ENCODE assay signal across 31 mouse cellular contexts in the genomic region with DNA sequence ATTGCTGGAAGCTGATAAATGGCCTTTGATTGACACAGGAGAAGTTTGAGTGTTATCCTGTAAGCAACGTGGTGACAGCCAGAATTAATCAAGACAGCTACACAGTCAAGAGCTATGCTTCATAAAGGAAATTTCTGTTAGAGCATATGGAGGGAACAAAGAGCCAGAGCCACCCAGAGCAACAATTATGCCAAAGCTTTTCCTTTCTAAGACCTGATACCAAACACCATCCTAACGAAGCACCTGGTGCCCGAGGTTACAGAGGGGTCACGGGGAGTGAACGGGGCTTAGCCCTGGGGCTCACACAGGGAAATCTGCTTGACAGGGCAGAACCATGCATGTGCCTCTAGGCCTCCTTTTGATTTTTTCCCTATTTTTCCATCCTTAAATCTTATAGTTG. TPM values are rescaled to one million over a fixed set of nuclear protein-coding genes. Genes with fewer than 3 reads are reported as not detected.
A peak's percentile ranks its signal among the peaks of the same experiment; 100 is the strongest.
DNase-seq lines count a peak whose midpoint lies in the region; ATAC-seq and TF ChIP-seq lines count a peak whose summit lies in the region.
"Had no signal": no experiment of that assay in that cellular context is flagged by ENCODE, and none has a peak within 500 bp of the region (broad histone marks: within the 10 kb centered on the region; RNA-seq: fewer than 3 reads in every experiment).

No protein-coding gene starts in this region.

- 32% methylated on average over 5 of the region's 5 CpGs for WGBS in forebrain, embryonic 10.5 days
- WGBS in forebrain, embryonic 11.5 days = 21% methylated on average over 5 of the region's 5 CpGs
- 47% methylated on average over 5 of the region's 5 CpGs for WGBS in hindbrain, embryonic 11.5 days
- 48% methylated on average over 5 of the region's 5 CpGs for WGBS in hindbrain, postnatal 0 days
- WGBS in embryonic facial prominence, embryonic 10.5 days = 47% methylated on average over 5 of the region's 5 CpGs
- WGBS in forebrain, embryonic 14.5 days = 11% methylated on average over 5 of the region's 5 CpGs

- H3K36me3 ChIP-seq in forebrain, embryonic 10.5 days (replicated peaks) = no peaks in the 10 kb centered on the region
- H3K36me3 ChIP-seq in forebrain, embryonic 11.5 days (ENCODE audit: control insufficient read depth, insufficient read depth, low read length) = no peaks in the 10 kb centered on the region
- no peaks in the 10 kb centered on the region for H3K36me3 ChIP-seq in hindbrain, embryonic 11.5 days (ENCODE audit: control insufficient read depth, insufficient read depth, low read length)
- H3K36me3 ChIP-seq in hindbrain, postnatal 0 days (ENCODE audit: insufficient read depth, low read length) = no peaks in the 10 kb centered on the region
- H3K36me3 ChIP-seq in embryonic facial prominence, embryonic 10.5 days (replicated peaks) = no peaks in the 10 kb centered on the region
- no peaks in the 10 kb centered on the region for H3K36me3 ChIP-seq in forebrain, embryonic 14.5 days (ENCODE audit: control insufficient read depth, insufficient read depth, low read length)
- H3K36me3 ChIP-seq: embryonic facial prominence, embryonic 13.5 days; hindbrain, embryonic 12.5 days; limb, embryonic 13.5 days; lung, embryonic 15.5 days; midbrain, embryonic 12.5 days; neural tube, embryonic 15.5 days had no signal

- H3K27ac ChIP-seq in forebrain, embryonic 10.5 days = peak overlapping the region; percentile 74
- H3K27ac ChIP-seq in forebrain, embryonic 11.5 days (ENCODE audit: low read depth, low read length) = no peak overlapping the region
- H3K27ac ChIP-seq in hindbrain, embryonic 11.5 days (ENCODE audit: low read depth, low read length) = no peak overlapping the region
- H3K27ac ChIP-seq in hindbrain, postnatal 0 days = no peak overlapping the region
- H3K27ac ChIP-seq in embryonic facial prominence, embryonic 10.5 days (replicated peaks) = no peak overlapping the region
- H3K27ac ChIP-seq in forebrain, embryonic 14.5 days (ENCODE audit: low read depth, low read length) = peak overlapping the region; percentile 55; the same call in 1 of the 2 replicates
- H3K27ac ChIP-seq: embryonic facial prominence, embryonic 13.5 days; heart, adult 2 months; hindbrain, embryonic 12.5 days; limb, embryonic 13.5 days; lung, embryonic 15.5 days; midbrain, embryonic 12.5 days; neural tube, embryonic 15.5 days; stomach, postnatal 0 days had no signal

- no peak overlapping the region for H3K4me3 ChIP-seq in forebrain, embryonic 10.5 days
- no peak overlapping the region for H3K4me3 ChIP-seq in forebrain, embryonic 11.5 days (ENCODE audit: low read depth, low read length)
- H3K4me3 ChIP-seq in hindbrain, embryonic 11.5 days (ENCODE audit: low read depth, low read length) = no peak overlapping the region
- H3K4me3 ChIP-seq in hindbrain, postnatal 0 days (ENCODE audit: low read length) = no peak overlapping the region
- H3K4me3 ChIP-seq in embryonic facial prominence, embryonic 10.5 days = no peak overlapping the region
- no peak overlapping the region for H3K4me3 ChIP-seq in forebrain, embryonic 14.5 days (ENCODE audit: low read depth, low read length)
- H3K4me3 ChIP-seq: embryonic facial prominence, embryonic 13.5 days; erythroblast, embryonic 14.5 days; heart, adult 2 months; hindbrain, embryonic 12.5 days; limb, embryonic 13.5 days; lung, embryonic 15.5 days; midbrain, embryonic 12.5 days; neural tube, embryonic 15.5 days had no signal

- TF ChIP-seq CTCF in hindbrain, postnatal 0 days (IDR thresholded peaks at IDR 0.05; ENCODE audit: low read depth) = no peak

- no peak overlapping the region for H3K4me2 ChIP-seq in forebrain, embryonic 11.5 days (ENCODE audit: low read depth, low read length, severe bottlenecking)
- no peak overlapping the region for H3K4me2 ChIP-seq in hindbrain, embryonic 11.5 days (replicated peaks; ENCODE audit: low read depth, low read length)
- H3K4me2 ChIP-seq in hindbrain, postnatal 0 days (ENCODE audit: low read depth, low read length) = no peak overlapping the region
- no peak overlapping the region for H3K4me2 ChIP-seq in forebrain, embryonic 14.5 days (ENCODE audit: low read length)
- H3K4me2 ChIP-seq: embryonic facial prominence, embryonic 13.5 days; hindbrain, embryonic 12.5 days; limb, embryonic 13.5 days; liver, embryonic 11.5 days; lung, embryonic 15.5 days; midbrain, embryonic 12.5 days; neural tube, embryonic 15.5 days had no signal

- H3K9ac ChIP-seq in forebrain, embryonic 11.5 days (ENCODE audit: low read length) = no peak overlapping the region
- H3K9ac ChIP-seq in hindbrain, embryonic 11.5 days (ENCODE audit: low read depth, low read length) = no peak overlapping the region
- H3K9ac ChIP-seq in hindbrain, postnatal 0 days (replicated peaks; ENCODE audit: low read length) = no peak overlapping the region
- H3K9ac ChIP-seq in forebrain, embryonic 14.5 days (ENCODE audit: low read length) = no peak overlapping the region
- H3K9ac ChIP-seq: embryonic facial prominence, embryonic 13.5 days; hindbrain, embryonic 12.5 days; limb, embryonic 13.5 days; lung, embryonic 15.5 days; midbrain, embryonic 12.5 days; neural tube, embryonic 15.5 days had no signal

- peaks cover 58% of the 10 kb centered on the region for H3K4me1 ChIP-seq in forebrain, embryonic 10.5 days
- peaks cover 9% of the 10 kb centered on the region for H3K4me1 ChIP-seq in forebrain, embryonic 11.5 days (replicated peaks; ENCODE audit: control insufficient read depth, insufficient read depth, low read length)
- H3K4me1 ChIP-seq in hindbrain, embryonic 11.5 days (replicated peaks; ENCODE audit: control insufficient read depth, insufficient read depth, low read length) = peaks cover 2% of the 10 kb centered on the region; the same call in 1 of the 2 replicates
- H3K4me1 ChIP-seq in hindbrain, postnatal 0 days (ENCODE audit: insufficient read depth, low read length) = no peaks in the 10 kb centered on the region
- H3K4me1 ChIP-seq in embryonic facial prominence, embryonic 10.5 days = peaks cover 42% of the 10 kb centered on the region
- H3K4me1 ChIP-seq in forebrain, embryonic 14.5 days (ENCODE audit: control insufficient read depth, insufficient read depth, low read length) = peaks cover 8% of the 10 kb centered on the region

- ATAC-seq in forebrain, embryonic 11.5 days (replicated peaks; ENCODE audit: low FRiP score) = no peak
- ATAC-seq in hindbrain, embryonic 11.5 days (ENCODE audit: low FRiP score) = no peak
- ATAC-seq in hindbrain, postnatal 0 days = no peak
- no peak for ATAC-seq in forebrain, embryonic 14.5 days
- ATAC-seq: CD4-positive, CD25-positive, alpha-beta regulatory T cell, adult 4 months; intestine, postnatal 0 days had no signal

- H3K27me3 ChIP-seq in forebrain, embryonic 10.5 days (ENCODE audit: poor library complexity, severe bottlenecking) = no peaks in the 10 kb centered on the region
- no peaks in the 10 kb centered on the region for H3K27me3 ChIP-seq in forebrain, embryonic 11.5 days (ENCODE audit: control insufficient read depth, insufficient read depth, low read length)
- H3K27me3 ChIP-seq in hindbrain, embryonic 11.5 days (ENCODE audit: control insufficient read depth, insufficient read depth, low read length) = no peaks in the 10 kb centered on the region
- no peaks in the 10 kb centered on the region for H3K27me3 ChIP-seq in hindbrain, postnatal 0 days (ENCODE audit: insufficient read depth, low read length)
- H3K27me3 ChIP-seq in embryonic facial prominence, embryonic 10.5 days (replicated peaks; ENCODE audit: low read depth, poor library complexity, severe bottlenecking) = no peaks in the 10 kb centered on the region
- no peaks in the 10 kb centered on the region for H3K27me3 ChIP-seq in forebrain, embryonic 14.5 days (replicated peaks; ENCODE audit: control insufficient read depth, insufficient read depth, low read length)
- H3K27me3 ChIP-seq: embryonic facial prominence, embryonic 13.5 days; hindbrain, embryonic 12.5 days; limb, embryonic 13.5 days; lung, embryonic 15.5 days; midbrain, embryonic 12.5 days; neural tube, embryonic 15.5 days had no signal

- no peak for DNase-seq in forebrain, embryonic 10.5 days (ENCODE audit: extremely low spot score, low spot score)
- DNase-seq in forebrain, embryonic 11.5 days (ENCODE audit: low spot score) = no peak
- peak; percentile 23 for DNase-seq in hindbrain, embryonic 11.5 days (ENCODE audit: low spot score)
- no peak for DNase-seq in hindbrain, postnatal 0 days (ENCODE audit: low spot score)
- DNase-seq in embryonic facial prominence, embryonic 10.5 days (ENCODE audit: low spot score) = peak; percentile 55
- DNase-seq in forebrain, embryonic 14.5 days (ENCODE audit: low spot score) = peak; percentile 59
- no peak for DNase-seq in B cell, adult 2 months
- no peak for DNase-seq in kidney, postnatal 36 days
- DNase-seq: adrenal gland, postnatal 14 days; cerebellum, adult 11-12 months; cerebellum, adult 9-11 months; gastrocnemius, postnatal 25 days; heart, adult 2 months; heart, postnatal 14 days; kidney, adult 9 months; kidney, postnatal 10 days; lung, postnatal 36 days; right cerebral cortex, postnatal 4 days; thymus, adult 18-20 months; thymus, postnatal 25 days had no signal

- H3K9me3 ChIP-seq in forebrain, embryonic 10.5 days = no peaks in the 10 kb centered on the region; the same call in 1 of the 2 replicates
- H3K9me3 ChIP-seq in forebrain, embryonic 11.5 days (ENCODE audit: control insufficient read depth, low read length) = no peaks in the 10 kb centered on the region
- no peaks in the 10 kb centered on the region for H3K9me3 ChIP-seq in hindbrain, embryonic 11.5 days (ENCODE audit: control insufficient read depth, low read length)
- no peaks in the 10 kb centered on the region for H3K9me3 ChIP-seq in hindbrain, postnatal 0 days (ENCODE audit: low read length)
- no peaks in the 10 kb centered on the region for H3K9me3 ChIP-seq in embryonic facial prominence, embryonic 10.5 days
- no peaks in the 10 kb centered on the region for H3K9me3 ChIP-seq in forebrain, embryonic 14.5 days (replicated peaks; ENCODE audit: control insufficient read depth, low read length)
- H3K9me3 ChIP-seq: embryonic facial prominence, embryonic 13.5 days; hindbrain, embryonic 12.5 days; limb, embryonic 13.5 days; lung, embryonic 15.5 days; midbrain, embryonic 12.5 days; neural tube, embryonic 15.5 days had no signal

RNA-seq across cellular contexts. Expression of gene Ccdc171, which starts 3.3 kb away (rescaled TPM):
- 6.1 and 7.3 TPM in 2 replicates for polyA plus RNA-seq in forebrain, embryonic 10.5 days (2016; fragmentation: Nextera tagmentation; extraction: Ambion mirVana)
- polyA plus RNA-seq in forebrain, embryonic 11.5 days (2014; fragmentation: Nextera tagmentation; extraction: Ambion mirVana) = 5.4 and 5.5 TPM in 2 replicates
- 3.8 and 4.5 TPM in 2 replicates for polyA plus RNA-seq in hindbrain, embryonic 11.5 days (2014; fragmentation: Nextera tagmentation; extraction: Ambion mirVana)
- total RNA-seq in hindbrain, postnatal 0 days (2014; rRNA removed) = 1.1 and 3.2 TPM in 2 replicates
- polyA plus RNA-seq in hindbrain, postnatal 0 days (2015; fragmentation: Nextera tagmentation; extraction: Ambion mirVana) = 2.0 and 2.3 TPM in 2 replicates
- polyA plus RNA-seq in embryonic facial prominence, embryonic 10.5 days (2016; fragmentation: Nextera tagmentation; extraction: Ambion mirVana) = 5.5 and 6.1 TPM in 2 replicates
- 3.8 and 6.1 TPM in 2 replicates for polyA plus RNA-seq in forebrain, embryonic 14.5 days (2014; fragmentation: Nextera tagmentation; extraction: Ambion mirVana)
- polyA plus RNA-seq: erythroblast, embryonic 14.5 days had no signal

RNA-seq across cellular contexts. Expression of gene Psip1, which starts 35.8 kb away (rescaled TPM):
- 334 and 356 TPM in 2 replicates for polyA plus RNA-seq in forebrain, embryonic 10.5 days (2016; fragmentation: Nextera tagmentation; extraction: Ambion mirVana)
- 471 and 480 TPM in 2 replicates for polyA plus RNA-seq in forebrain, embryonic 11.5 days (2014; fragmentation: Nextera tagmentation; extraction: Ambion mirVana)
- 400 and 407 TPM in 2 replicates for polyA plus RNA-seq in hindbrain, embryonic 11.5 days (2014; fragmentation: Nextera tagmentation; extraction: Ambion mirVana)
- total RNA-seq in hindbrain, postnatal 0 days (2014; rRNA removed) = 151 and 176 TPM in 2 replicates
- 284 and 285 TPM in 2 replicates for polyA plus RNA-seq in hindbrain, postnatal 0 days (2015; fragmentation: Nextera tagmentation; extraction: Ambion mirVana)
- polyA plus RNA-seq in embryonic facial prominence, embryonic 10.5 days (2016; fragmentation: Nextera tagmentation; extraction: Ambion mirVana) = 259 and 278 TPM in 2 replicates
- 299 and 320 TPM in 2 replicates for polyA plus RNA-seq in forebrain, embryonic 14.5 days (2014; fragmentation: Nextera tagmentation; extraction: Ambion mirVana)

Comparison
In these comparisons a context has a peak if more than half of its experiments do, and no peak if none do; other contexts are left out.
1. DNase-seq: peak in hindbrain, embryonic 11.5 days (single experiment), embryonic facial prominence, embryonic 10.5 days (single experiment) and forebrain, embryonic 14.5 days (single experiment); none in forebrain, embryonic 10.5 days (single experiment), forebrain, embryonic 11.5 days (single experiment), hindbrain, postnatal 0 days (single experiment), B cell, adult 2 months (0 of 2) and kidney, postnatal 36 days (0 of 2).
2. H3K27ac ChIP-seq: peak in forebrain, embryonic 10.5 days (single experiment) and forebrain, embryonic 14.5 days (single experiment); none in forebrain, embryonic 11.5 days (single experiment), hindbrain, embryonic 11.5 days (single experiment), hindbrain, postnatal 0 days (single experiment) and embryonic facial prominence, embryonic 10.5 days (single experiment).